Mouse (Mus musculus): ENCODE results near the gene Gins1.
"Not testable (repeated sequence)": the region's sequence is repeated elsewhere in the genome, so short reads cannot be mapped to it uniquely, and the experiment has no call there.

The Gins1 gene

GRCm38 (mm10) chr2:150910295-150910881 lies 5.2 kb downstream of the Gins1 start:
- DNase-seq (ENCODE audit: low spot score) = no peak

GRCm38 (mm10) chr2:150914781-150915515 lies 9.7 kb downstream of the Gins1 start:
- DNase-seq (ENCODE audit: low spot score) = no peak

- DNase-seq (ENCODE audit: low spot score) = no peak
These were observed 10.6 kb downstream of the Gins1 start for GRCm38 (mm10) chr2:150915786-150916185.

DNA sequence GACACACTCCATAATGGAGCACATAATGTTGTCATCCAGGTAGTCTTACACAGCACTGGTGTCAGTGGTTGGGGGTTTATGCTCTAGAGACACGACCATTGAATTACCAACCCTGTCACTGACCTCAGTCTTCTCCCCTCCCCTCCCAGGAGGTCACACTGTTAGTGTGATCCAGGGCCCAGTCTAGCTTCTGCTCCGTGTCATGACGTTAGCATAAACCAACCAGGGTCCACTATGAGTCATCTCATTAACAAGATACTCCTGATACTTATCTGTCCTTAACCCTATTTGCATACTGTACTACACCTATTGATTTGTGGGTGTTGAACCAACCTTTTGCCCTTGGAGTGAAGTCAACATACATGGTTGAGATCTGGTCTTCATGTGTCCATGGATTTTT lies 13.5 kb downstream of the Gins1 start:
- no peak for DNase-seq (ENCODE audit: low spot score)

DNA sequence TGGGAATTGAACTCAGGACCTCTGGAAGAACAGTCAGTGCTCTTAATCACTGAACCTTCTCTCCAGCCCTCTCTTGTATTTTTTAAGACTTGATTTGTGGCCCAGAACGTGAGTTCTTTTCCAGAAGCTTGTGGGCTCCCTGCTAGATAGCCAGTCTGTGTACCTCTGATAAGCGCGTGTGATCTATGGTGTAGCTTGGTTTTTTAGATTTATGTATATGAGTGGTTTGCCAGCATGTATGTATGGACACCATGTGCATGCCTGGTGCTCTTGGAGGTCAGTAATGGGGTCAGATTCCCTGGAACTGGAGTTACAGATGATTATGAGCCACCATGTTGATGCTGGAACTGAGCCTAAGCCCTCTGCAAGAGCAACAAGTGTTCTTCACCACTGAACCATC lies 15.3 kb downstream of the Gins1 start:
- DNase-seq (ENCODE audit: low spot score) = no peak

DNA sequence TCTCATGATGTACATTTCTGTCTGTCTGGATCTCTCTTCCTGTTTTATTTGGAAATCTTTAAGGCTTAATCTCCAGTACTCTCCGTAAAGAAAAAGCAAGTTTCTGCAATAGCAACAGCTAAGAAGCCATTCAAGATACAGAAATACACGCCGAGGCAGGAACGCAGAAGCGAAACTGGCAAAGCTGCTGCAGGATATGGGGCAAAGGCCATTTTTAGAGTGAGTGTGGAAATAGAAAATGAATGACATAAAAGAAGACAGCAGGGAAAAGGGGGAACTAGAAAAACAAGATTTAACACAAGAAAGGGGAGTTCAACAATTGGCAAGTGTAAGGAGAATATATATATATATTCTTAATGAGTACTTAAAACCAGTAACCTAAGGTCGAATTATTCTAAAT lies 16.5 kb downstream of the Gins1 start:
- DNase-seq (ENCODE audit: low spot score) = no peak

GRCm38 (mm10) chr2:150922165-150922564 lies 17.0 kb downstream of the Gins1 start:
- DNase-seq (ENCODE audit: low spot score) = no peak

- DNase-seq (ENCODE audit: low spot score) = no peak
These were observed 17.8 kb downstream of the Gins1 start for GRCm38 (mm10) chr2:150923026-150923425.

GRCm38 (mm10) chr2:150923505-150923904 lies 18.3 kb downstream of the Gins1 start:
- no peak for DNase-seq (ENCODE audit: low spot score)

- DNase-seq (ENCODE audit: low spot score) = no peak
These were observed 22.0 kb downstream of the Gins1 start for GRCm38 (mm10) chr2:150927038-150927720.

- no peak for DNase-seq (ENCODE audit: low spot score)
These were observed 24.0 kb downstream of the Gins1 start for GRCm38 (mm10) chr2:150929156-150929555.

- DNase-seq (ENCODE audit: low spot score) = no peak
These were observed 25.6 kb downstream of the Gins1 start for GRCm38 (mm10) chr2:150930806-150931205.

DNA sequence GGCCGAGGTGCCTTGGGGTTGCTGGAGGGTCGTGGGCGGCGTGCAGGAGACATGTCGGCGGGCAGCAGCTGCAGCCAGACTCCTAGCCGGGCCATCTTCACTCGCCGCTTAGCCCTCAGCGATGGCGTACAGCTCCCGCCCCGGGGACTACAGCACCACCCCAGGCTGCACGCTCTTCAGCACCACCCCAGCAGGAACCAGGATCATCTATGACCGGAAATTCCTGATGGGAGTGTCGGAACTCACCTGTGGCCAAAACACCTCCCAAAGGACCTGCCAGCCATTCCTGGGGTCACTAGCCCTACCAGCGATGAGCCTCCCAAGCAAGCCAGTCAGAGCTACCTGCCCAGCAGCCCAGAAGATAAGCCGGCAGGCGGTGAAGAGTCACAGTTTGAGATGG lies 28.3 kb downstream of the Gins1 start:
- no peak for DNase-seq (ENCODE audit: low spot score)

DNA sequence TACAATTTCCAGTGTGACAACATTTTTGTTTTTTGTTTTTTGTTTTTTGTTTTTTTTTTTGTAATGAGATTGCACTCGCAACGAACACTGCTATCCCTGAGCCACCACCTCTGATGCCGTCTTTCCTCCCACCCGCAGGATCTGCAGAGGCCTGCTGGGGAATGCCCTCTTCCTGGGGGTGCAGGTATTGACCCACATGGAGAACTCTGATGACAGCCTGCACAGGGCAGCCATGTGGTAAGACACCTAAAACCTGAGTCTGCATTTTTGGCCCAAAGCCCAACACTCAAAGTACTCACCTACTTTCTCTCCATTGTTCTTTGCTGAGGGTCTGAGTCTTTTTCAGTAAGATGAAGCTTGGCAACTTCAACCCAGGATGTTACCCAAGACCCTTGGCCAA lies 29.5 kb downstream of the Gins1 start:
- DNase-seq (ENCODE audit: low spot score) = no peak

DNA sequence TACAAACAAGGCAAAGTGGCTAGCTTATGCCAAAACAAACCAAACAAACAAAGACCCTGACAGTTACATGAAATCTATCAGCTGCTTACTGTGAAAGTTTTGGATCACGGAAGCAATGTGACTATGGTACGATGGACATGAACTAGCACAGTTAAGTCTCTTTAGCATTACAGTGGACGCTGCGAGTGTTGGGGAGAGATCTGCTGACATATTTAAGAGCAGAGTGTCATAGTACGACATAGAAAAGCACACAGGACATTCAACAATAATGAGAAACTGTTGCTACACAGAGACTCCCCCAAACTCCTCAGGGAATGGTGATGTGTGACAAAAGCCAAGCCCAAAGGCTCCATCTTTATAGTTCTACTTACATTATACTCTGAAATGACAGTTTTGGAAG lies 38.8 kb downstream of the Gins1 start:
- DNase-seq (ENCODE audit: low spot score) = no peak

DNA sequence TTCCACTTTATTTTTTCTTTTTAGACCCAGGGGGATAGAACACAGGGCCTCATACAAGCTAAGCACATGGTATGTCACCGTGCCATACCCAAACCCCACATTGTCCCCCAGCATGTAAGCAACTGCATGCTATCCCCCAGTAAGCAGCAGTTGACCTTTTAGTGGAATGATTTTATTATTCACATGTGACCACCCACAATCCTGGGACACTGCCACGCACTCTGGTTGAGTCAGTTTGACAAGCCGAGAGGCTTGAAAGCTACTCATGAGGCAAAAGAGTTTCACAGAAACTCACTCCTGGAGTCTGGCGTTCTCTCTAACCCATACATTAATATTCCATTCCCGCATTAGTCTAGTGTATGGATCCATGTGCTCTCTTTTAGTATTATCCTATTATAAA lies 42.1 kb downstream of the Gins1 start:
- not testable (repeated sequence) for DNase-seq (ENCODE audit: low spot score)

DNA sequence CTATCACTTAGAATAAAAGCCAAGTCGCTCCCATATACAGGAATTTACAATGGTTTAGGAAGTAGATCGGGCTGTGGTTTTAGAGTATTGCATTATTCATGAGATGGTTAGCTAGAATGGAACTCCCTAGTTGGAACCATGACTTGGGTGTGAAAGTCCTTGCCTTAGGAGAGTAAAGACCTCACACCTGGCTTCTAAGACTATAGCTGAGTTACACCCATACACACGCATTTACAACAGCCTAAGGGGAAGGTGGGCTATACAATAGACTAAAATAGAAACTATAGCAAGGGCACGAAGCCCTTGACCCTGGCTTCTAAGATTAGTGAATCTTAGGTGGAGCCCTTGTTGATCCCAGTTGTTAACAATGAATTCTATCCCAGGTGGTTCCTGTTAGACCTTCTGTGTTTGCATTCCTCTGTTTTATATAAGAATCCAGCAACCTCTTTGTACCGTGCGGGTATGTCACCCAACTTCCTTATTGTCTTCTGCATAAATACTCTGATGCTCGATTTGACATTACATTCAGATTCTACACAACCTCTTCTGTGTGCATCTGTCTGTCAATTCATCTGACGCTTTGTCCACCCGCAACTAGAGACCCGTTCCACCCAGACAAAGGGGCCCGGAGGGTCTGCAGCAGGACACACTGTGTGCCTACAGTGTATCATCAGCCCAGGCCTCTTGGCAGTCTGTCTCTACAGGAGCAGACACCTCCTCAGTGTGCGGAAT lies 42.8 kb downstream of the Gins1 start:
- not testable (repeated sequence) for DNase-seq (ENCODE audit: low spot score)

GRCm38 (mm10) chr2:150948786-150949185 lies 43.6 kb downstream of the Gins1 start:
- no peak for DNase-seq (ENCODE audit: low spot score)

- no peak for DNase-seq (ENCODE audit: low spot score)
These were observed 44.5 kb downstream of the Gins1 start for GRCm38 (mm10) chr2:150949652-150950051.

- no peak for DNase-seq (ENCODE audit: low spot score)
These were observed 44.9 kb downstream of the Gins1 start for GRCm38 (mm10) chr2:150950056-150950455.

DNA sequence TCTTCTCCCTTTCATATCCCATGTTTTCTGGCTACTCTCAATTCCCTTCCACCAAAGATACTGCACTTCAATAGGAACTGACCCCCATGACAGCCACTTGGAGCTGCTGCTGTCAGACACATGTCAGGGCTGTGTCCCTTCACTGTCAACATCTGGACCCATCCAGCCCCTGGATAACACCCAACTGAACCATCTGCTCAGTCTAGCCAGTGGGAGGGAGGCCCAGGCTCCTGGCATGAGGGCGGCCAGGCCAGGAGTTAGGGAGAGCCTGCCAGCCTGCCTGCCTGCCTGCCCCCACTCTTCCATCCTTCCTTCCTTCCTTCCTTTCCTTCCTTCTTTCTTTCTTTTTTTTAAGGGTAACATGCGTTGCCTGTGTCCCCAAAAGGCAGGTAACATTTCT lies 46.0 kb downstream of the Gins1 start:
- no peak for DNase-seq (ENCODE audit: low spot score)

- DNase-seq (ENCODE audit: low spot score) = no peak
These were observed 50.7 kb downstream of the Gins1 start for GRCm38 (mm10) chr2:150955859-150956258.

DNA sequence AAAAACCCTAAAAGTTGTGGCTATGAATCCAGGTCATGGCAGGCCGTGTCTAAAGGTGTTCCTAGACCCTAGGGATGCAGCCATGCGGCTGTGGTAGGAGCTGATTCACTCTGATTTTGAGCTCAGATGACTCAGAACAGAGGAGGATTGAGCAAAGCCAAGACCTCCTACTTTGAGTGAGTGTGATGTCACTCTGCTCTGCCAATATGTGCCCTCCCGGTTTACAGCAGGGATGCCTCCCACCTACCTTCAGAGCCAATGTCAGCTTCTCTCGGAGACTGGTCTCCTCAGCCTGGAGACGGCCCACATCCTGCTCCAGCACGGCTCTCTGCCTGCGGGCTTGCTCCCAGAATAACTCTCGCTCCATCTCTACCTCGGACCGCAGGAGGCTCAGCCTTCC lies 54.3 kb downstream of the Gins1 start:
- no peak for DNase-seq (ENCODE audit: low spot score)

All from lung, postnatal 25 days (tissue).